Mouse (Mus musculus) neural tube, embryonic 11.5 days (tissue): ENCODE measurements around the gene Adamts8. TPM values are rescaled to one million over a fixed set of nuclear protein-coding genes. Genes with fewer than 3 reads are reported as not detected.
A peak's percentile ranks its signal among the peaks of the same experiment; 100 is the strongest.

Experiments
- ATAC-seq: fragments of 200-750 bp; cut with Nextera tagmentation; 2 replicates; pipeline ENCODE4 v1.8.0; 2017; ENCODE audit warnings: moderate number of reproducible peaks, mild to moderate bottlenecking, moderate TSS enrichment, moderate library complexity; ENCODE audit not compliant: insufficient read depth, low FRiP score, low TSS enrichment
- DNase-seq: peaks from one replicate; pipeline ENCODE4 v3.0.0-alpha.2; 2015; ENCODE audit warnings: low spot score
- H3K27ac ChIP-seq: fragments of 300-500 bp; sonication (generic); 2 replicates; pipeline ENCODE4 v1.5.1; 2014; ENCODE audit warnings: low read depth, mild to moderate bottlenecking, low read length
- H3K27me3 ChIP-seq: fragments of 300-500 bp; sonication (generic); 2 replicates; pipeline ENCODE4 v1.6.1; 2014; ENCODE audit warnings: mild to moderate bottlenecking, low read length, mixed read lengths; ENCODE audit not compliant: control insufficient read depth, insufficient read depth
- H3K36me3 ChIP-seq: fragments of 300-500 bp; sonication (generic); 2 replicates; pipeline ENCODE4 v1.6.1; 2014; ENCODE audit warnings: mild to moderate bottlenecking, low read length, moderate library complexity, mixed read lengths; ENCODE audit not compliant: control insufficient read depth, insufficient read depth
- H3K4me1 ChIP-seq: fragments of 300-500 bp; sonication (generic); 2 replicates; pipeline ENCODE4 v1.6.1; 2014; ENCODE audit warnings: low read length, mixed read lengths; ENCODE audit not compliant: control insufficient read depth, insufficient read depth
- H3K4me2 ChIP-seq: fragments of 300-500 bp; sonication (generic); 2 replicates; pipeline ENCODE4 v1.6.1; 2014; ENCODE audit warnings: low read depth, mild to moderate bottlenecking, moderate library complexity
- H3K4me3 ChIP-seq: fragments of 300-500 bp; sonication (generic); 2 replicates; pipeline ENCODE4 v1.5.1; 2014; ENCODE audit warnings: low read depth, low read length
- H3K9ac ChIP-seq: fragments of 300-500 bp; sonication (generic); 2 replicates; pipeline ENCODE4 v1.6.1; 2014; ENCODE audit warnings: mild to moderate bottlenecking, low read length
- H3K9me3 ChIP-seq: fragments of 300-500 bp; sonication (generic); 2 replicates; pipeline ENCODE4 v1.6.1; 2016; ENCODE audit warnings: low read length; ENCODE audit not compliant: control insufficient read depth
- WGBS: fragments of 180-500 bp; shearing (Covaris S2); extraction: QIAGEN DNeasy Blood & Tissue Kit; methylation state at CpG from one replicate; pipeline ENCODE4 v1.1.7; 2014; 5-methylcytosine and 5-hydroxymethylcytosine counted together
- polyA plus RNA-seq: library from polyadenylated mRNA; unstranded; fragments of >200 nt; fragmentation: Nextera tagmentation; extraction: Ambion mirVana; gene quantifications from 2 replicates; pipeline ENCODE4 v1.2.1, GENCODE M21; 2014

Gene Adamts8
- polyA plus RNA-seq, 1 experiment from 2014 or later = 0.46 TPM

- Histone ChIP-seq H3K36me3 (no peaks in the 10 kb centered on the region), H3K4me3 (no peak overlapping the region), H3K4me2 (no peak overlapping the region), H3K9me3 (no peaks in the 10 kb centered on the region), H3K4me1 (no peaks in the 10 kb centered on the region), H3K27ac (no peak overlapping the region), H3K9ac (no peak overlapping the region), H3K27me3 (peaks cover 10% of the 10 kb centered on the region)
- ATAC-seq (no peak), DNase-seq (peak; percentile 25)
- WGBS = 58% methylated on average over 12 of the region's 12 CpGs
Measured at GRCm38 (mm10) chr9:30918466-30919356, 23.7 kb upstream of the Adamts8 start.

GRCm38 (mm10) chr9:30919686-30920085, 22.7 kb upstream of the Adamts8 start:
- H3K4me2 ChIP-seq = no peak overlapping the region
- WGBS = 75% methylated on average over 9 of the region's 9 CpGs
- ATAC-seq (no peak), DNase-seq (no peak)
- H3K4me1 ChIP-seq = no peaks in the 10 kb centered on the region
- no peaks in the 10 kb centered on the region for H3K36me3 ChIP-seq
- no peak overlapping the region for H3K27ac ChIP-seq
- H3K4me3 ChIP-seq = no peak overlapping the region
- H3K9me3 ChIP-seq = no peaks in the 10 kb centered on the region
- H3K9ac ChIP-seq = no peak overlapping the region
- H3K27me3 ChIP-seq = peaks cover 10% of the 10 kb centered on the region

GRCm38 (mm10) chr9:30920736-30921135, 21.6 kb upstream of the Adamts8 start:
- peak; percentile 35 for DNase-seq
- no peak for ATAC-seq
- Histone ChIP-seq H3K36me3 (no peaks in the 10 kb centered on the region), H3K27ac (no peak overlapping the region), H3K27me3 (peaks cover 10% of the 10 kb centered on the region), H3K9me3 (no peaks in the 10 kb centered on the region), H3K4me1 (no peaks in the 10 kb centered on the region), H3K9ac (no peak overlapping the region), H3K4me3 (no peak overlapping the region), H3K4me2 (peak overlapping the region; percentile 65)
- WGBS = 17% methylated on average over 6 of the region's 6 CpGs

GRCm38 (mm10) chr9:30921261-30922103, 20.9 kb upstream of the Adamts8 start:
- Histone ChIP-seq H3K27ac (no peak overlapping the region), H3K9me3 (no peaks in the 10 kb centered on the region), H3K27me3 (peaks cover 10% of the 10 kb centered on the region), H3K9ac (peak overlapping the region; percentile 47), H3K4me1 (no peaks in the 10 kb centered on the region), H3K36me3 (no peaks in the 10 kb centered on the region), H3K4me3 (peak overlapping the region; percentile 49), H3K4me2 (peak overlapping the region; percentile 65)
- DNase-seq (peak; percentile 43), ATAC-seq (no peak)
- 4% methylated on average over 56 of the region's 56 CpGs for WGBS

GRCm38 (mm10) chr9:30922197-30922894, 20.0 kb upstream of the Adamts8 start, which contains the start of gene Adamts15:
Adamts15 (minus strand) TSS chr9:30922452.
- Histone ChIP-seq H3K27me3 (peaks cover 10% of the 10 kb centered on the region), H3K9me3 (no peaks in the 10 kb centered on the region), H3K9ac (peak within 1 kb of the TSS; percentile 47), H3K27ac (no peak within 1 kb of the TSS), H3K4me2 (peak within 1 kb of the TSS; percentile 65), H3K36me3 (no peaks in the 10 kb centered on the region), H3K4me1 (no peaks in the 10 kb centered on the region), H3K4me3 (peak within 1 kb of the TSS; percentile 49)
- DNase-seq (peak; percentile 77), ATAC-seq (peak; percentile 84; the same call in 1 of the 2 replicates)
- WGBS = under 1% methylated on average over 46 of the region's 47 CpGs

- no peak for ATAC-seq
- Histone ChIP-seq H3K9me3 (no peaks in the 10 kb centered on the region), H3K36me3 (no peaks in the 10 kb centered on the region), H3K4me1 (no peaks in the 10 kb centered on the region), H3K9ac (no peak overlapping the region), H3K4me2 (no peak overlapping the region), H3K27me3 (no peaks in the 10 kb centered on the region), H3K4me3 (no peak overlapping the region), H3K27ac (no peak overlapping the region)
- no peak for DNase-seq
- WGBS = 86% methylated on average over 2 of the region's 2 CpGs
Measured at GRCm38 (mm10) chr9:30928759-30929158, 13.6 kb upstream of the Adamts8 start.

- Histone ChIP-seq H3K9me3 (no peaks in the 10 kb centered on the region), H3K4me2 (no peak overlapping the region), H3K9ac (no peak overlapping the region), H3K27me3 (no peaks in the 10 kb centered on the region), H3K27ac (no peak overlapping the region), H3K4me1 (no peaks in the 10 kb centered on the region), H3K36me3 (no peaks in the 10 kb centered on the region), H3K4me3 (no peak overlapping the region)
- ATAC-seq = no peak
- DNase-seq = no peak
- WGBS = 90% methylated on average over 4 of the region's 4 CpGs
Measured at GRCm38 (mm10) chr9:30932346-30932745, 10.0 kb upstream of the Adamts8 start.

GRCm38 (mm10) chr9:30934827-30935226, 7.5 kb upstream of the Adamts8 start:
- no peak for DNase-seq
- Histone ChIP-seq H3K36me3 (no peaks in the 10 kb centered on the region), H3K27ac (no peak overlapping the region), H3K27me3 (no peaks in the 10 kb centered on the region), H3K4me2 (no peak overlapping the region), H3K4me3 (no peak overlapping the region), H3K9me3 (no peaks in the 10 kb centered on the region), H3K4me1 (no peaks in the 10 kb centered on the region), H3K9ac (no peak overlapping the region)
- ATAC-seq = no peak
- 73% methylated on average over 6 of the region's 6 CpGs for WGBS
